Mouse (Mus musculus): ENCODE data around the gene Ctsw.

- TF ChIP-seq CTCF (IDR thresholded peaks at IDR 0.05; ENCODE audit: low read depth, low read length): no peak
- no peak for TF ChIP-seq POLR2A (IDR thresholded peaks at IDR 0.05; ENCODE audit: extremely low read depth, insufficient read depth, low read length)
Observed at GRCm38 (mm10) chr19:5500330-5500875, 32.1 kb upstream of the Ctsw start.
